Mouse (Mus musculus): ENCODE data around the gene Ccdc40.

Gene Ccdc40

GRCm38 (mm10) chr11:119285791-119286527 is 57.6 kb downstream of the Ccdc40 start:
- WGBS, result 64% methylated on average over 9 of the region's 9 CpGs

GRCm38 (mm10) chr11:119287207-119287992 is 59.0 kb downstream of the Ccdc40 start:
- 61% methylated on average over 20 of the region's 20 CpGs for WGBS

GRCm38 (mm10) chr11:119292861-119293260 is 64.5 kb downstream of the Ccdc40 start:
- WGBS, result 93% methylated on average over 8 of the region's 8 CpGs

DNA sequence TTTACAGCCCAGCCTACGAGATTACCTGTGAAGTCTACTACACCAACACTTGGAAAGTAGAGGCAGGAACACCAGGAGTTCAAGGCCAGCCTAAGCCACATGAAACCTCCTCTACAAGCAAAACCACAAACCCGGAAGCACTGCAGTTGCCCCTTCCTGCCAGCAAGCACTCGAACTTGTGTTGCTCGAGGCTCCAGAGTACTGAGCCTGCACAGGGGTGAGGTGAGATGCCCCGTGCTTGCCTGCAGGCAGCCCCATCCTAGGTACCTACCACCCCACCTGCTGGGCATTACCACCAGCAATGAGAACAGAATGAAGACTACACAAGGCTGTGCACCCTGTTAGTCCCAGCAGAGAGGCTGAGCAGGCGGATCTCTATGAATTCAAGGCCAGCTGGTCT is 69.6 kb downstream of the Ccdc40 start:
- WGBS, result 76% methylated on average over 6 of the region's 6 CpGs

DNA sequence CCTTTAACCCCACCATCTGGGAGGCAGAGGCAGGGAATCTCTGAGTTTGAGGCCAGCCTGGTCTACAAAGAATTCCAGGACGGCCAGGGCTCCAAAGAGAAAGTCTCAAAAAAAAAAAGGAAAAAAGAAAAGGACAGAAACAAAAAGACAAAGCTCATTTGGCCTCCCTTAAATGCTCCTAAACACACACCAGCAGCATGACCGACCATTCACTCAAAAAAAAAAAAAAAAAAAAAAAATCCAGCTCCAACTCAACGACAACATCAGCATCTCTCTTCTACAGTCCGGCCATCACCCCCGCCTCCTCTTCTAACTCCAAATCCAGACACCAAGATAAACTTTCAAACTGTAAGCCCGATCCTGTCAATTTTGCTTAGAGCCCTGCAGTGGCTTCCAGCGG is 70.5 kb downstream of the Ccdc40 start:
- WGBS, result 8% methylated on average over 7 of the region's 7 CpGs

- under 1% methylated on average over 89 of the region's 89 CpGs for WGBS
Observed at GRCm38 (mm10) chr11:119299391-119300245, 71.2 kb downstream of the Ccdc40 start, which contains the start of gene Eif4a3. Gene Eif4a3, minus strand, starts transcription at chr11:119300089.

- WGBS, result under 1% methylated on average over 31 of the region's 31 CpGs
Observed at GRCm38 (mm10) chr11:119300246-119300935, 72.0 kb downstream of the Ccdc40 start.

DNA sequence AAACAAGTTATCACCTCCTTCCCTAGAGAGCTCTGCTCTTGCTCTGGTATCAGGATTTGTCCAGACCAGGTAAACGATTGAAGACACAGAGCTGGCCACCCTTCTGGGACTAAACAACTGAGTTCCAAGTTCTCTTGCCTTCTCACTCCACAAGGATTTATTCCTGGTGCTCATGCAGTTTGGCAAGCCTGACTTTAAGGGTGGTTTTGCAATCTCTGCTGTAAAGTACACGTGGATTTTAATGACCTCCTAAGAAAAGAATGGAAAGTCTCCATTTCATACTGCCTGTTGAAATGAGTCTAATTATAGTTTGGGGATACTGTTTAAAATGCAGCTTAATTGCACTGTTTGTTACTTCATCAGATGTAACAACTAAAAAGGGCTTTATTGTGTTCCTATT is 72.6 kb downstream of the Ccdc40 start:
- WGBS, result 14% methylated on average over 2 of the region's 2 CpGs

- WGBS, result 46% methylated on average over 16 of the region's 16 CpGs
Observed at GRCm38 (mm10) chr11:119304904-119305712, 76.7 kb downstream of the Ccdc40 start.

DNA sequence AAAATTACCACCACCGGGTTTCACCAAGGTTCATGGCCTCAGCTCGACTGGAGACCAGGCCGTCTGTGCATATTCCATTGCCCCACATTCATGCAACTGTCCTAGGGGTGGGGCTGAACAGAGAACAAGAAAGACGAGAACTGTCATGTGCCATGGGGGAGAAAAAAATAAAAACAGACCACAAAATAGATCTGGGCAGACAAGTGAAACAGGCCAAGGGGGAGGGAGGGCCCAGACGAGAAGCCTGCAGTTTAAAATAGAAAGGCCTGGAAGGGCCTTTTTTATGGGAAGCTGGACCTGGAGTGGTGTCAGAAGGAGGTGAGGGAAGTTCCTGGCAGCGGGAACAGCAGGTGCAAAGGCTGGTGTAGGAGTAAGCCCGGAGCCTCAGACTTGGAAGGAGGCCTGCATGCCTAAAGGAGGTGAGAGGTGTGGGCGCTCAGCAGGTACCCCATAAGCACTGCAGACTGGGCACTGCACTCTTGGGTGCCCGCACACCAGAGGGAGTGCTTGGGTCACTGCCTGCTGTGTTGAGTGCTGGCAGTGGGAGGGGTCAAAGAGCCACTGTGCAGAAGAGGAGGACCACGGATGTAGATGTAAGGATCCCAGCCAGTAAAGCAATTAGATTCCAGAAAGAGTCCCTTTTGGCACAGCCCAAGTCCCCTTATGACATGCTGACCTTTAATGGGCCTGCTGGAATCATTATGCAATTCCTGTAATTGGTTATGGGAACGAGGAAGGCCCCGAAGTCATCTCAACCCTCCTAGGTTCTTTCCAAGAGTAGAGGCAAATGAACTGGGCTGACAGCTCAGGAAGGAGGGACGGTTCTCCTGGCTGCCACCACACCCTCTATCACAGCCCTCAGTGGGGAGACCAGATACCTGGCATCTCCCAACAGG is 78.6 kb downstream of the Ccdc40 start:
- 60% methylated on average over 13 of the region's 13 CpGs for WGBS

GRCm38 (mm10) chr11:119307658-119307867 is 79.2 kb downstream of the Ccdc40 start, which contains the start of gene Card14:
Gene Card14, plus strand, starts transcription at chr11:119307768.
- WGBS, result 70% methylated on average over 1 of the region's 1 CpGs

- 42% methylated on average over 11 of the region's 11 CpGs for WGBS
Observed at GRCm38 (mm10) chr11:119307916-119308315, 79.5 kb downstream of the Ccdc40 start.

GRCm38 (mm10) chr11:119310621-119311020 is 82.2 kb downstream of the Ccdc40 start:
- WGBS, result 21% methylated on average over 10 of the region's 10 CpGs

GRCm38 (mm10) chr11:119314252-119314936 is 86.0 kb downstream of the Ccdc40 start:
- WGBS, result 81% methylated on average over 17 of the region's 17 CpGs

All from cerebral cortex, adult 2 months (tissue).